Comparison of ENCODE assay signal across 8 mouse cellular contexts in genomic region chr13:92675897-92676584, GRCm38 (mm10).
A peak's percentile ranks its signal among the peaks of the same experiment; 100 is the strongest.
DNase-seq lines count a peak whose midpoint lies in the region; ATAC-seq and TF ChIP-seq lines count a peak whose summit lies in the region.

No protein-coding gene starts in this region.

- peaks cover 36% of the 10 kb centered on the region for H3K4me1 ChIP-seq in lung, embryonic 16.5 days (replicated peaks; ENCODE audit: control insufficient read depth, insufficient read depth, low read length)
- peaks cover 44% of the 10 kb centered on the region for H3K4me1 ChIP-seq in embryonic facial prominence, embryonic 13.5 days
- peaks cover 46% of the 10 kb centered on the region for H3K4me1 ChIP-seq in heart, embryonic 10.5 days

- no peak overlapping the region for H3K9ac ChIP-seq in lung, embryonic 16.5 days (ENCODE audit: low read length)
- no peak overlapping the region for H3K9ac ChIP-seq in embryonic facial prominence, embryonic 13.5 days

- 56% methylated on average over 11 of the region's 11 CpGs for WGBS in lung, embryonic 16.5 days
- WGBS in embryonic facial prominence, embryonic 13.5 days, result 68% methylated on average over 11 of the region's 11 CpGs
- WGBS in heart, embryonic 10.5 days, result 69% methylated on average over 11 of the region's 11 CpGs

- no peaks in the 10 kb centered on the region for H3K9me3 ChIP-seq in lung, embryonic 16.5 days (ENCODE audit: control insufficient read depth, low read length)
- no peaks in the 10 kb centered on the region for H3K9me3 ChIP-seq in embryonic facial prominence, embryonic 13.5 days
- no peaks in the 10 kb centered on the region for H3K9me3 ChIP-seq in heart, embryonic 10.5 days

- ATAC-seq in lung, embryonic 16.5 days (ENCODE audit: low read depth), result peak; percentile 41
- ATAC-seq in embryonic facial prominence, embryonic 13.5 days (ENCODE audit: insufficient number of reproducible peaks, insufficient read depth, low FRiP score, low TSS enrichment, low read depth), result peak; percentile 39; the same call in 1 of the 2 replicates
- ATAC-seq in erythroid progenitor cell, adult 5-6 weeks (replicated peaks; ENCODE audit: low FRiP score, poor library complexity, severe bottlenecking), result no peak

- TF ChIP-seq POLR2A in myocyte (IDR thresholded peaks at IDR 0.05; ENCODE audit: insufficient read length, low read depth), result no peak

- H3K27me3 ChIP-seq in lung, embryonic 16.5 days (ENCODE audit: control insufficient read depth, insufficient read depth, low read depth, low read length), result no peaks in the 10 kb centered on the region
- H3K27me3 ChIP-seq in embryonic facial prominence, embryonic 13.5 days, result no peaks in the 10 kb centered on the region
- no peaks in the 10 kb centered on the region for H3K27me3 ChIP-seq in heart, embryonic 10.5 days (ENCODE audit: insufficient read depth, poor library complexity, severe bottlenecking)
- H3K27me3 ChIP-seq in myocyte (ENCODE audit: control insufficient read depth, insufficient read depth, insufficient read length), result no peaks in the 10 kb centered on the region

- no peaks in the 10 kb centered on the region for H3K36me3 ChIP-seq in lung, embryonic 16.5 days (ENCODE audit: control insufficient read depth, insufficient read depth, low read length)
- H3K36me3 ChIP-seq in embryonic facial prominence, embryonic 13.5 days, result no peaks in the 10 kb centered on the region
- no peaks in the 10 kb centered on the region for H3K36me3 ChIP-seq in heart, embryonic 10.5 days
- H3K36me3 ChIP-seq in myocyte (ENCODE audit: control insufficient read depth, insufficient read depth), result no peaks in the 10 kb centered on the region

- no peak for DNase-seq in lung, postnatal 25 days (ENCODE audit: low spot score)
- no peak for DNase-seq in heart, embryonic 10.5 days (ENCODE audit: low spot score)
- no peak for DNase-seq in layer of hippocampus, adult 9-10 months (ENCODE audit: low spot score)
- DNase-seq in T-cell, adult 2 months (ENCODE audit: low spot score), result no peak

- no peak overlapping the region for H3K4me2 ChIP-seq in lung, embryonic 16.5 days (ENCODE audit: low read depth, low read length)
- no peak overlapping the region for H3K4me2 ChIP-seq in embryonic facial prominence, embryonic 13.5 days
- H3K4me2 ChIP-seq in myocyte (ENCODE audit: low read depth), result peak overlapping the region; percentile 32

- H3K79me2 ChIP-seq in myocyte (ENCODE audit: control insufficient read depth, insufficient read depth), result no peaks in the 10 kb centered on the region

- no peak overlapping the region for H3ac ChIP-seq in myocyte (ENCODE audit: control insufficient read depth, insufficient read length)

- H3K4me3 ChIP-seq in lung, embryonic 16.5 days (ENCODE audit: low read length), result no peak overlapping the region
- H3K4me3 ChIP-seq in embryonic facial prominence, embryonic 13.5 days, result no peak overlapping the region
- H3K4me3 ChIP-seq in heart, embryonic 10.5 days, result no peak overlapping the region
- no peak overlapping the region for H3K4me3 ChIP-seq in myocyte

- no peak overlapping the region for H3K27ac ChIP-seq in lung, embryonic 16.5 days (ENCODE audit: low read length)
- H3K27ac ChIP-seq in embryonic facial prominence, embryonic 13.5 days, result peak overlapping the region; percentile 75; the same call in 1 of the 2 replicates
- H3K27ac ChIP-seq in heart, embryonic 10.5 days, result peak overlapping the region; percentile 75

TF ChIP-seq in myocyte, 11 proteins besides CTCF, POLR2A, EP300 and RAD21:
- TF ChIP-seq E2F4 (IDR thresholded peaks at IDR 0.05; ENCODE audit: insufficient read depth) (no peak), MYOD1 (IDR thresholded peaks at IDR 0.05; ENCODE audit: control insufficient read depth in 1 of 3, insufficient read length in 2 of 3, low read depth in 2 of 3) (no peak), REST (IDR thresholded peaks at IDR 0.05; ENCODE audit: insufficient read depth, insufficient read length) (no peak), CEBPB (IDR thresholded peaks at IDR 0.05; ENCODE audit: insufficient read depth, poor library complexity, severe bottlenecking) (no peak), POLR2AphosphoS2 (IDR thresholded peaks at IDR 0.05; ENCODE audit: insufficient read length, low read depth) (no peak), TCF12 (IDR thresholded peaks at IDR 0.05; ENCODE audit: insufficient read depth, poor library complexity, severe bottlenecking) (no peak), TCF3 (IDR thresholded peaks at IDR 0.05; ENCODE audit: insufficient read length, low read depth) (no peak), USF1 (IDR thresholded peaks at IDR 0.05; ENCODE audit: low read depth) (no peak), SRF (IDR thresholded peaks at IDR 0.05; ENCODE audit: control insufficient read depth, insufficient read length, low read depth) (no peak), MAX (IDR thresholded peaks at IDR 0.05; ENCODE audit: low read depth) (no peak), MYOG (IDR thresholded peaks at IDR 0.05; ENCODE audit: control insufficient read depth in 1 of 3, insufficient read depth in 1 of 3, insufficient read length in 2 of 3, low read depth in 2 of 3) (no peak)
